In genomic region chr13:111574196-111574595, GRCm38 (mm10) we compare ENCODE assay signal across 12 mouse cellular contexts. TPM values are rescaled to one million over a fixed set of nuclear protein-coding genes. Genes with fewer than 3 reads are reported as not detected.
DNase-seq lines count a peak whose midpoint lies in the region; ATAC-seq and TF ChIP-seq lines count a peak whose summit lies in the region.
"Had no signal": no experiment of that assay in that cellular context is flagged by ENCODE, and none has a peak within 500 bp of the region (broad histone marks: within the 10 kb centered on the region; RNA-seq: fewer than 3 reads in every experiment).

No protein-coding gene starts in this region.

- DNase-seq in adrenal gland, postnatal 10 days: peak; percentile 18
- DNase-seq in adrenal gland, postnatal 25 days: no peak
- peak; percentile 3 for DNase-seq in ovary, postnatal 10 days (ENCODE audit: low spot score)
- no peak for DNase-seq in ovary, adult 18-20 months (ENCODE audit: low spot score)
- DNase-seq: B cell, adult 2 months had no signal

- no peaks in the 10 kb centered on the region for H3K4me1 ChIP-seq in intestine, postnatal 0 days (replicated peaks; ENCODE audit: control insufficient read depth, insufficient read depth, low read length)
- H3K4me1 ChIP-seq in intestine, embryonic 15.5 days (replicated peaks): no peaks in the 10 kb centered on the region
- no peaks in the 10 kb centered on the region for H3K4me1 ChIP-seq in neural tube, embryonic 15.5 days

- no peak for ATAC-seq in intestine, postnatal 0 days
- no peak for ATAC-seq in intestine, embryonic 15.5 days
- peak; percentile 61; the same call in 1 of the 2 replicates for ATAC-seq in megakaryocyte progenitor cell, adult 5-6 weeks (replicated peaks; ENCODE audit: poor library complexity)
- no peak for ATAC-seq in neural tube, embryonic 15.5 days (ENCODE audit: low FRiP score)

- no peak overlapping the region for H3K4me3 ChIP-seq in intestine, postnatal 0 days (ENCODE audit: low read depth, low read length)
- H3K4me3 ChIP-seq in intestine, embryonic 15.5 days (replicated peaks): no peak overlapping the region
- no peak overlapping the region for H3K4me3 ChIP-seq in neural tube, embryonic 15.5 days (replicated peaks)
- H3K4me3 ChIP-seq: erythroblast, embryonic 14.5 days had no signal

- no peak overlapping the region for H3K9ac ChIP-seq in intestine, postnatal 0 days (ENCODE audit: low read depth, low read length)
- H3K9ac ChIP-seq in intestine, embryonic 15.5 days: no peak overlapping the region
- H3K9ac ChIP-seq in neural tube, embryonic 15.5 days (replicated peaks): no peak overlapping the region

- H3K4me2 ChIP-seq in intestine, postnatal 0 days (replicated peaks; ENCODE audit: low read depth): no peak overlapping the region
- no peak overlapping the region for H3K4me2 ChIP-seq in intestine, embryonic 15.5 days (replicated peaks)
- H3K4me2 ChIP-seq in neural tube, embryonic 15.5 days: no peak overlapping the region

- no peaks in the 10 kb centered on the region for H3K9me3 ChIP-seq in intestine, postnatal 0 days (ENCODE audit: control insufficient read depth)
- H3K9me3 ChIP-seq in intestine, embryonic 15.5 days: no peaks in the 10 kb centered on the region
- no peaks in the 10 kb centered on the region for H3K9me3 ChIP-seq in neural tube, embryonic 15.5 days (replicated peaks)

- H3K36me3 ChIP-seq in intestine, postnatal 0 days (ENCODE audit: control insufficient read depth, insufficient read depth): no peaks in the 10 kb centered on the region
- no peaks in the 10 kb centered on the region for H3K36me3 ChIP-seq in intestine, embryonic 15.5 days
- H3K36me3 ChIP-seq in neural tube, embryonic 15.5 days: no peaks in the 10 kb centered on the region

- WGBS in intestine, postnatal 0 days: 40% methylated on average over 4 of the region's 4 CpGs
- 45% methylated on average over 4 of the region's 4 CpGs for WGBS in intestine, embryonic 15.5 days
- 45% methylated on average over 4 of the region's 4 CpGs for WGBS in neural tube, embryonic 15.5 days

- TF ChIP-seq CTCF in intestine, postnatal 0 days (IDR thresholded peaks at IDR 0.05; ENCODE audit: low read depth): peak; percentile 79

- H3K27ac ChIP-seq in intestine, postnatal 0 days (ENCODE audit: low read depth, low read length): no peak overlapping the region
- H3K27ac ChIP-seq in intestine, embryonic 15.5 days: no peak overlapping the region
- H3K27ac ChIP-seq in neural tube, embryonic 15.5 days (replicated peaks): no peak overlapping the region

- H3K27me3 ChIP-seq in intestine, postnatal 0 days (replicated peaks; ENCODE audit: control insufficient read depth, insufficient read depth, low read length): no peaks in the 10 kb centered on the region
- H3K27me3 ChIP-seq in intestine, embryonic 15.5 days (replicated peaks): no peaks in the 10 kb centered on the region
- H3K27me3 ChIP-seq in neural tube, embryonic 15.5 days (replicated peaks): no peaks in the 10 kb centered on the region

RNA-seq across cellular contexts. Expression of gene Gm10198, which starts 18.4 kb away (rescaled TPM):
- total RNA-seq in adrenal gland, postnatal 10 days (2021): not detected
- total RNA-seq in adrenal gland, postnatal 25 days (2021): not detected in 2 replicates
- polyA plus RNA-seq in intestine, postnatal 0 days (2015; fragmentation: Nextera tagmentation; extraction: Ambion mirVana): not detected in 2 replicates
- not detected in 2 replicates for polyA plus RNA-seq in intestine, embryonic 15.5 days (2015; fragmentation: Nextera tagmentation; extraction: Ambion mirVana)
- total RNA-seq in megakaryocyte progenitor cell, adult 5-6 weeks (2015): not detected in 2 replicates
- total RNA-seq in megakaryocyte progenitor cell, adult 5-6 weeks (2017): not detected in 2 replicates
- polyA plus RNA-seq in neural tube, embryonic 15.5 days (2015; fragmentation: Nextera tagmentation; extraction: Ambion mirVana): not detected in 2 replicates
- total RNA-seq: left cerebral cortex, postnatal 14 days had no signal
- polyA plus RNA-seq: erythroblast, embryonic 14.5 days; heart, embryonic 16.5 days had no signal

RNA-seq across cellular contexts. Expression of gene Gm49496, which starts 24.4 kb away (rescaled TPM):
- not detected for total RNA-seq in adrenal gland, postnatal 10 days (2021)
- not detected in 2 replicates for total RNA-seq in adrenal gland, postnatal 25 days (2021)
- not detected in 2 replicates for polyA plus RNA-seq in intestine, postnatal 0 days (2015; fragmentation: Nextera tagmentation; extraction: Ambion mirVana)
- not detected in 2 replicates for polyA plus RNA-seq in intestine, embryonic 15.5 days (2015; fragmentation: Nextera tagmentation; extraction: Ambion mirVana)
- total RNA-seq in megakaryocyte progenitor cell, adult 5-6 weeks (2015): not detected in 2 replicates
- total RNA-seq in megakaryocyte progenitor cell, adult 5-6 weeks (2017): 1.3 and 2.2 TPM in 2 replicates
- polyA plus RNA-seq in neural tube, embryonic 15.5 days (2015; fragmentation: Nextera tagmentation; extraction: Ambion mirVana): not detected in 2 replicates
- total RNA-seq: left cerebral cortex, postnatal 14 days had no signal
- polyA plus RNA-seq: erythroblast, embryonic 14.5 days; heart, embryonic 16.5 days had no signal

Comparison
In these comparisons a context has a peak if more than half of its experiments do, and no peak if none do; other contexts are left out.
1. DNase-seq: peak in adrenal gland, postnatal 10 days (single experiment) and ovary, postnatal 10 days (single experiment); none in adrenal gland, postnatal 25 days (single experiment) and ovary, adult 18-20 months (single experiment).